Mouse (Mus musculus): Measurements from ENCODE around the gene Clk2. TPM values are rescaled to one million over a fixed set of nuclear protein-coding genes. Genes with fewer than 3 reads are reported as not detected.

The Clk2 gene
- polyA plus RNA-seq (2016; fragmentation: Nextera tagmentation; extraction: Ambion mirVana) = 50.3 and 54.7 TPM in 2 replicates

GRCm38 (mm10) chr3:89164506-89165267 lies at the start of gene Clk2:
Gene Clk2, plus strand, starts transcription at chr3:89164795.
- Histone ChIP-seq H3K4me3 (replicated peaks) (peak within 1 kb of the TSS; percentile 93), H3K27ac (peak within 1 kb of the TSS; percentile 98), H3K9me3 (no peaks in the 10 kb centered on the region), H3K36me3 (peaks cover 33% of the 10 kb centered on the region), H3K4me1 (replicated peaks) (peaks cover 25% of the 10 kb centered on the region), H3K9ac (replicated peaks) (peak within 1 kb of the TSS; percentile 98), H3K27me3 (peaks cover 6% of the 10 kb centered on the region), H3K4me2 (peak within 1 kb of the TSS; percentile 70)
- ATAC-seq (ENCODE audit: insufficient number of reproducible peaks, insufficient read depth, low FRiP score, low TSS enrichment, low read depth) = peak; percentile 93
- under 1% methylated on average over 62 of the region's 79 CpGs for WGBS

- Histone ChIP-seq H3K27ac (no peak overlapping the region), H3K4me1 (replicated peaks) (no peaks in the 10 kb centered on the region), H3K4me3 (replicated peaks) (no peak overlapping the region), H3K36me3 (no peaks in the 10 kb centered on the region), H3K9ac (replicated peaks) (no peak overlapping the region), H3K27me3 (no peaks in the 10 kb centered on the region), H3K4me2 (no peak overlapping the region), H3K9me3 (no peaks in the 10 kb centered on the region)
- WGBS = 5% methylated on average over 2 of the region's 2 CpGs
- no peak for ATAC-seq (ENCODE audit: insufficient number of reproducible peaks, insufficient read depth, low FRiP score, low TSS enrichment, low read depth)
Observed at GRCm38 (mm10) chr3:89115522-89115921, 49.1 kb upstream of the Clk2 start.

DNA sequence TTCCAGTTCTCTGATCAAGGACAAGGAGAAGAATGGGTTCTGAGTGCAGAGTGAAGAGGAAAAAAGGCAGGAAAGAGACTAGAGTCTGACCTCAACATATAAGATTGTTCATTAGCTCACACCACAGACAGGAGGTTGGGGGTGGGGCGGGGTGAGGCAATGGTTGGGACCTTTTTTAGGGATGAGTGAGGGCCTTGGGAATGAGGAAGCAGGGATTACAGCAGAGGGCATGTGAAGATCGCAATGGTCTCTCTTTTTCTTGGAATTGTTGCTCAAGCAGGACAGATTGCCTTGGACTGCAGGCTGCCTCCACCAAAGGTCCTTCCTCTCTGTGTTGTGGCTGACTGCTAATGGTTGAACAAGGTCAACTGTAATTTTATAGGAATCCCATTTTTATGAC lies 41.3 kb upstream of the Clk2 start:
- H3K27ac ChIP-seq = no peak overlapping the region
- H3K4me2 ChIP-seq = no peak overlapping the region
- WGBS = 74% methylated on average over 2 of the region's 2 CpGs
- H3K9ac ChIP-seq (replicated peaks) = no peak overlapping the region
- H3K4me3 ChIP-seq (replicated peaks) = no peak overlapping the region
- H3K4me1 ChIP-seq (replicated peaks) = no peaks in the 10 kb centered on the region
- H3K27me3 ChIP-seq = no peaks in the 10 kb centered on the region
- H3K36me3 ChIP-seq = no peaks in the 10 kb centered on the region
- no peak for ATAC-seq (ENCODE audit: insufficient number of reproducible peaks, insufficient read depth, low FRiP score, low TSS enrichment, low read depth)
- no peaks in the 10 kb centered on the region for H3K9me3 ChIP-seq

DNA sequence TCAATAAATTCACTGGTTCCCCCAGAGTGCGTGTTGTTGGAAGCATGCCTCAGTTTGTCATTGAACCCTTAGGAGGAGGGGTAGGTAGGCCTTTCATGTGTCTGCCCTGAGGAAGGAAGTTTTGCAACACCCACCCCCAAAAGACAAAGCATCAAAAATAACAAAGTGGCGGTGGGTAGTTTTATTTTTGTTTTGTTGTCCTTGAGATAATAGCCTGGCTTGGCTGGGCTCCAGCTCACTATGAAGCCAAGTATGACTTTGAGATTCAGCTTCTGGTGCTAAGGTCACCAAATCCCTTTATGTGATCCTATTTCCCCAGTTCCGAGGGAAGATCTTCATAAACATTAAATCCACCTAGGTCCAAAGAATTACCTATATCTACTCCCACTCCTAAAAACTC lies 40.4 kb upstream of the Clk2 start:
- no peak for ATAC-seq (ENCODE audit: insufficient number of reproducible peaks, insufficient read depth, low FRiP score, low TSS enrichment, low read depth)
- 79% methylated on average over 3 of the region's 3 CpGs for WGBS

DNA sequence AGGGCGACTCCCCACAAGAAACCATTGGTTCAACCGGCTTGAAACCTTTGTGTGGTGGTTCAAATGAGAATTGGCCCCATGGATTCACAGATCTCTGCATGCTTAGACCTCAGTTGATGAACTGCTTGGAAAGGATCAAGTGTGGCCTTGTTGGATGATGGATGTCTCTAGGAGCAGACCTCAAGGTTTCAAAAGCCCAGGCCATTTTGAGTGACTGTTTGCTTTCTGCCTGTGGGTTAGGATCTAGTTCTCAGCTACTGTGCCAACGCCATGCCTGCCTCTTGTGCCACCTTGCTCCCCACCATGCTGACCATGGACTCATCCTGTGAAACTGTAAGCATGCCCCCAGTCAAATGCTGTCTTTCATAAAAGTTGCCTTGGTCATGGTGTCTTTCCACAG lies 38.6 kb upstream of the Clk2 start:
- no peak overlapping the region for H3K9ac ChIP-seq (replicated peaks)
- ATAC-seq (ENCODE audit: insufficient number of reproducible peaks, insufficient read depth, low FRiP score, low TSS enrichment, low read depth) = no peak
- H3K36me3 ChIP-seq = no peaks in the 10 kb centered on the region
- H3K4me3 ChIP-seq (replicated peaks) = no peak overlapping the region
- WGBS = 93% methylated on average over 3 of the region's 3 CpGs
- no peaks in the 10 kb centered on the region for H3K4me1 ChIP-seq (replicated peaks)
- H3K9me3 ChIP-seq = no peaks in the 10 kb centered on the region
- no peak overlapping the region for H3K27ac ChIP-seq
- no peaks in the 10 kb centered on the region for H3K27me3 ChIP-seq
- no peak overlapping the region for H3K4me2 ChIP-seq

More for the DNA sequence above, 40.4 kb upstream of the Clk2 start:
- Histone ChIP-seq H3K9ac (replicated peaks) (no peak overlapping the region), H3K4me2 (no peak overlapping the region), H3K9me3 (no peaks in the 10 kb centered on the region), H3K36me3 (no peaks in the 10 kb centered on the region), H3K4me3 (replicated peaks) (no peak overlapping the region), H3K4me1 (replicated peaks) (no peaks in the 10 kb centered on the region), H3K27me3 (no peaks in the 10 kb centered on the region), H3K27ac (no peak overlapping the region)

DNA sequence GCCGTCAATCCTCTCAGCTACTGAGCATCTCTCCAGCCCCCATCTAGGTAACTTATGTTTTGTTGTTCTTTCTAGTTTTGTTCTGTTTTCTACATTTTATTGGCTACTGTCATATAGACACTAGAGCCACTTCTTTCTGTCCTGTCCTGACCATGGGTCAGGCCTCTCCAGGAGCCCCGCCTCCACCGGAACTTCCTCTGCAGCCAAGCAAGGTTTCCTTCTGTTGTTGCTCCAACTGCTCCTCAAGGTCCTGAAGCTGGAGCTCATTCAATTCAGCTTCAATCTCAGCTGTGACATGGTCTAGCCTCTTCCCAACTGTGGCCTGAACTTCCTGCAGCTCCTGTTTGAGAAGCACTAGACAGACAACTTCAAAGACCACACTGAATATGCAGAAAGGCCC lies 34.7 kb upstream of the Clk2 start:
- peaks cover 7% of the 10 kb centered on the region for H3K4me1 ChIP-seq (replicated peaks)
- no peak overlapping the region for H3K27ac ChIP-seq
- WGBS = 96% methylated on average over 3 of the region's 3 CpGs
- H3K9me3 ChIP-seq = no peaks in the 10 kb centered on the region
- H3K9ac ChIP-seq (replicated peaks) = no peak overlapping the region
- ATAC-seq (ENCODE audit: insufficient number of reproducible peaks, insufficient read depth, low FRiP score, low TSS enrichment, low read depth) = no peak
- H3K36me3 ChIP-seq = no peaks in the 10 kb centered on the region
- H3K27me3 ChIP-seq = peaks cover 23% of the 10 kb centered on the region
- H3K4me2 ChIP-seq = no peak overlapping the region
- no peak overlapping the region for H3K4me3 ChIP-seq (replicated peaks)

- Histone ChIP-seq H3K4me3 (replicated peaks) (peak overlapping the region; percentile 36), H3K27me3 (peaks cover 27% of the 10 kb centered on the region), H3K9me3 (no peaks in the 10 kb centered on the region), H3K36me3 (no peaks in the 10 kb centered on the region), H3K27ac (no peak overlapping the region), H3K9ac (replicated peaks) (no peak overlapping the region), H3K4me1 (replicated peaks) (peaks cover 7% of the 10 kb centered on the region), H3K4me2 (peak overlapping the region; percentile 59)
- WGBS = 59% methylated on average over 4 of the region's 4 CpGs
- ATAC-seq (ENCODE audit: insufficient number of reproducible peaks, insufficient read depth, low FRiP score, low TSS enrichment, low read depth) = no peak
Observed at GRCm38 (mm10) chr3:89131816-89132215, 32.8 kb upstream of the Clk2 start.

DNA sequence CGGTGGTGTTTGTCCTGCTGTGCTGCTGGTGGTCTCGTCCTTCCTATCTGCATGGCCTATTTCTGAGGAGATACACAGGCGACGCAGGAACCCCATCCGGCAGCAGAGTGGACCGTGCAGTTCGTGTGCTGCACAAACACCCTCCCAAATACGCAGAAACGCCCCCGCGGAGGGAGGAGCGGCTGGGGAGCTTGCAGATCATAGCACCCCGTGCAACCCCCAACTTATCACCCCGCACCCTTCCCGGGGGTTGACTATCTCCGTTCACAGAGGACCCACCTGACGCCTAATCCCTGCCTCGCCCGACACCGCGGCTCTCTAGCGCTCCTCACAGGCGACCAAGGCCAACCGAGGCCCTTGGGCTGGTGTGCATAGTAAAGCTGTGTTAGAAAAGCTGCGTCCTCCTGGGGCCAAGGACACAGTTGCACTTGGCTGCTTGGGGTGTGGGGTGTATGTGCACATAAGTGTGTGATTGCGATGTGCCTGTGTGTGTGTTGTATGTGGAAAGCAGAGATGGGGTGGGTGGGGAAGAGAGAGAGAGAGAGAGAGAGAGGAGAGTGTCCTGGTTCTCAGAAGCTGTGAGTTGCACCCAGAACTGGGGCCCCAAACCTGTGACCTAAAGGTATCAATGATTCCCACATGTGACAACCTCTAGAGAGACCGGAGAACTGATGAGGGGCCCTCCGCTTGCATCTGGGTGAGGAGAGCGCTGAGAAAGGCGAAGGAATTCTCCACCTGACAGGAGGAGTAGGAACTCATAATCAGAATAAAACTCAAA lies 32.1 kb upstream of the Clk2 start:
- Histone ChIP-seq H3K9me3 (no peaks in the 10 kb centered on the region), H3K4me2 (peak overlapping the region; percentile 59), H3K4me3 (replicated peaks) (peak overlapping the region; percentile 36), H3K9ac (replicated peaks) (peak overlapping the region; percentile 45), H3K4me1 (replicated peaks) (peaks cover 7% of the 10 kb centered on the region), H3K27ac (no peak overlapping the region), H3K36me3 (no peaks in the 10 kb centered on the region), H3K27me3 (peaks cover 27% of the 10 kb centered on the region)
- WGBS = 15% methylated on average over 30 of the region's 30 CpGs
- ATAC-seq (ENCODE audit: insufficient number of reproducible peaks, insufficient read depth, low FRiP score, low TSS enrichment, low read depth) = 0 out of 2 replicates have a peak, but pooled peaks have one; percentile 42

GRCm38 (mm10) chr3:89133063-89133450 lies 31.5 kb upstream of the Clk2 start:
- no peak overlapping the region for H3K4me2 ChIP-seq
- peaks cover 27% of the 10 kb centered on the region for H3K27me3 ChIP-seq
- no peak overlapping the region for H3K27ac ChIP-seq
- H3K4me3 ChIP-seq (replicated peaks) = no peak overlapping the region
- H3K4me1 ChIP-seq (replicated peaks) = peaks cover 7% of the 10 kb centered on the region
- ATAC-seq (ENCODE audit: insufficient number of reproducible peaks, insufficient read depth, low FRiP score, low TSS enrichment, low read depth) = no peak
- no peaks in the 10 kb centered on the region for H3K36me3 ChIP-seq
- no peaks in the 10 kb centered on the region for H3K9me3 ChIP-seq
- WGBS = 80% methylated on average over 7 of the region's 7 CpGs
- H3K9ac ChIP-seq (replicated peaks) = no peak overlapping the region

GRCm38 (mm10) chr3:89133752-89134151 lies 30.8 kb upstream of the Clk2 start:
- Histone ChIP-seq H3K27me3 (peaks cover 27% of the 10 kb centered on the region), H3K36me3 (no peaks in the 10 kb centered on the region), H3K9me3 (no peaks in the 10 kb centered on the region), H3K27ac (no peak overlapping the region), H3K4me1 (replicated peaks) (peaks cover 7% of the 10 kb centered on the region), H3K4me2 (no peak overlapping the region), H3K4me3 (replicated peaks) (no peak overlapping the region), H3K9ac (replicated peaks) (no peak overlapping the region)
- ATAC-seq (ENCODE audit: insufficient number of reproducible peaks, insufficient read depth, low FRiP score, low TSS enrichment, low read depth) = no peak
- 82% methylated on average over 1 of the region's 1 CpGs for WGBS

- 62% methylated on average over 3 of the region's 3 CpGs for WGBS
- no peak within 1 kb of the TSS for H3K27ac ChIP-seq
- H3K36me3 ChIP-seq = no peaks in the 10 kb centered on the region
- H3K4me2 ChIP-seq = no peak within 1 kb of the TSS
- H3K9ac ChIP-seq (replicated peaks) = no peak within 1 kb of the TSS
- peaks cover 7% of the 10 kb centered on the region for H3K4me1 ChIP-seq (replicated peaks)
- H3K9me3 ChIP-seq = no peaks in the 10 kb centered on the region
- H3K27me3 ChIP-seq = peaks cover 27% of the 10 kb centered on the region
- no peak for ATAC-seq (ENCODE audit: insufficient number of reproducible peaks, insufficient read depth, low FRiP score, low TSS enrichment, low read depth)
- no peak within 1 kb of the TSS for H3K4me3 ChIP-seq (replicated peaks)
Observed at GRCm38 (mm10) chr3:89135958-89136357, 28.6 kb upstream of the Clk2 start, which contains the start of gene Pklr. Gene Pklr, plus strand, starts transcription at chr3:89136142.

Measured in limb, embryonic 12.5 days (tissue).